Mouse (Mus musculus) embryonic facial prominence, embryonic 13.5 days (tissue): ENCODE measurements at regions not wholly inside any gene's neighbourhood (a gene's known extent, or its start where the extent isn't known, plus 50 kb on each side); places are given as distances from the start of the nearest gene placed in this dataset.

Experiments used
- ATAC-seq: fragments of 200-750 bp; cut with Nextera tagmentation; 2 replicates; pipeline ENCODE4 v1.8.0; 2017; ENCODE audit warnings: low read depth; ENCODE audit not compliant: insufficient number of reproducible peaks, insufficient read depth, low FRiP score, low TSS enrichment
- H3K27ac ChIP-seq: fragments of 300-500 bp; sonication (generic); 2 replicates; pipeline ENCODE4 v1.5.1; 2015; ENCODE audit warnings: moderate library complexity, mild to moderate bottlenecking, inconsistent platforms
- H3K27me3 ChIP-seq: fragments of 300-500 bp; sonication (generic); 2 replicates; pipeline ENCODE4 v1.6.1; 2015; ENCODE audit warnings: mild to moderate bottlenecking, inconsistent platforms
- H3K36me3 ChIP-seq: fragments of 300-500 bp; sonication (generic); 2 replicates; pipeline ENCODE4 v1.6.1; 2015; ENCODE audit warnings: mild to moderate bottlenecking, inconsistent platforms
- H3K4me1 ChIP-seq: fragments of 300-500 bp; sonication (generic); 2 replicates; pipeline ENCODE4 v1.6.1; 2015; ENCODE audit warnings: inconsistent platforms
- H3K4me2 ChIP-seq: fragments of 300-500 bp; sonication (generic); 2 replicates; pipeline ENCODE4 v1.6.1; 2015; ENCODE audit warnings: moderate library complexity, mild to moderate bottlenecking, inconsistent platforms
- H3K4me3 ChIP-seq: fragments of 300-500 bp; sonication (generic); 2 replicates; pipeline ENCODE4 v1.5.1; 2015; ENCODE audit warnings: mild to moderate bottlenecking, inconsistent platforms
- H3K9ac ChIP-seq: fragments of 300-500 bp; sonication (generic); 2 replicates; pipeline ENCODE4 v1.6.1; 2015; ENCODE audit warnings: mild to moderate bottlenecking, inconsistent platforms
- H3K9me3 ChIP-seq: fragments of 300-500 bp; sonication (generic); 2 replicates; pipeline ENCODE4 v1.6.1; 2016; ENCODE audit warnings: inconsistent platforms
- WGBS: fragments of 180-500 bp; shearing (Covaris S2); methylation state at CpG from one replicate; pipeline ENCODE4 v1.1.7; 2015; ENCODE audit warnings: mixed read lengths; 5-methylcytosine and 5-hydroxymethylcytosine counted together

DNA sequence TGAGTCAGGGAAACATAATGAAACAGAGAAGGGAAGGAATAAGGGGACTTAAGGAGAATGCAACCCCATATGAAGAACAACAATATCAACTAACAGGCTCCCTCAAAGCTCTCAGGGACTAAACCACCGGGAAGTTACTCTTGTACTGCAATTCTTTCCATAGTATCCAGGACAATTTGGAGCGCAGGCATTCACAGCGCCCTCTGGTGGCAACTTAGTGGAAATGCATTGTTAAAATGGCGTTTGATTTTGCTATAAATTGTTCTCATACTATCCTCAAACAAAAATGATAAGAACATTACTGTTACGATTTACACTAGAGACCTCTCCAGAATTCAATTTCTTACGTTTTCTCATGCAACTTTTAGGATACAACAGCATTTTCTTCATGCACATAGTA, 1126.1 kb downstream of the Pcdh9 start:
- Histone ChIP-seq H3K36me3 (no peaks in the 10 kb centered on the region), H3K9me3 (no peaks in the 10 kb centered on the region), H3K4me1 (no peaks in the 10 kb centered on the region), H3K27me3 (no peaks in the 10 kb centered on the region), H3K27ac (no peak overlapping the region), H3K9ac (no peak overlapping the region), H3K4me2 (no peak overlapping the region), H3K4me3 (no peak overlapping the region)
- 20% methylated on average over 6 of the region's 6 CpGs for WGBS
- ATAC-seq, result no peak

DNA sequence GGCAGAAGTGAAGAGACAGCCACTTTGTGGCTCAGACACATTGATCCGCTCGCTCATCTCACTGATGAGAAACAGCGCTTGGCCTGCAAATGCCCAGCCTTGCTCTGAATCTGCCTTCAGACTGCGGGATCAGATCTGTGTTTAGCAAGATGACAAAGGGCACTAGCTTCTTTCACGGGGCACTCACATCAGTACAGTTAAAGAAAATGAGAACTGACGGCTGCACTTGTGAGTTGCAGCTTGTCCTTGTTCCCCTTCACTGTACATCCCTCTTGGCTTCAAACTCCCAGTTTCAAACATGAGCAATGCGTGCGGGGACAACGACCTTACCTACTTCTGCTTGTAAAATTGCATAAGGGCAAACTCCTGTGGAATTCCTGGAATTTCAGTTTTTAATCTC, 1135.8 kb downstream of the Pcdh9 start:
- Histone ChIP-seq H3K27me3 (no peaks in the 10 kb centered on the region), H3K4me2 (no peak overlapping the region), H3K36me3 (no peaks in the 10 kb centered on the region), H3K4me1 (no peaks in the 10 kb centered on the region), H3K9me3 (no peaks in the 10 kb centered on the region), H3K27ac (no peak overlapping the region), H3K9ac (no peak overlapping the region), H3K4me3 (no peak overlapping the region)
- no peak for ATAC-seq
- WGBS, result 59% methylated on average over 9 of the region's 9 CpGs

DNA sequence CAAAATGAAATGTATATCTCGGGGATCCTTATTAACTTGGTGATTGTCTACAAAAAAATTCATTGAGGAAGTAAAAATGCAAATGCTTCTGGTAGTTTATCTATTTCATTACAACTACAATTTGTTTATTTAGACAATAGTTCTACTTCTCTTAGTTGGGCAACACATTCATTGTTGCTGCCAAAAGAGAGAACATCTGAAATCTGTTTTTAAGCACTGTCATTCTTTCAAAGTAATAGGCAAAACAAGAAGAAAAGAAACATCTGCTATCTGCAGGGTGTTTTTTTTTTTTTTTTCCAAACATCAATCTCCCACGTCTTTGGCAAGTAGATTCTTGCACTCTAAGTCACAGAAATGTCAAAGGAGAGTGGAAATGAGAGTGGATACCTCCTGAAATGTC, 1172.8 kb downstream of the Pcdh9 start:
- no peak overlapping the region for H3K4me2 ChIP-seq
- H3K27ac ChIP-seq, result no peak overlapping the region
- H3K9ac ChIP-seq, result no peak overlapping the region
- no peak for ATAC-seq
- no peaks in the 10 kb centered on the region for H3K27me3 ChIP-seq
- H3K36me3 ChIP-seq, result no peaks in the 10 kb centered on the region
- no peaks in the 10 kb centered on the region for H3K4me1 ChIP-seq
- H3K4me3 ChIP-seq, result no peak overlapping the region
- 54% methylated on average over 2 of the region's 2 CpGs for WGBS
- no peaks in the 10 kb centered on the region for H3K9me3 ChIP-seq

DNA sequence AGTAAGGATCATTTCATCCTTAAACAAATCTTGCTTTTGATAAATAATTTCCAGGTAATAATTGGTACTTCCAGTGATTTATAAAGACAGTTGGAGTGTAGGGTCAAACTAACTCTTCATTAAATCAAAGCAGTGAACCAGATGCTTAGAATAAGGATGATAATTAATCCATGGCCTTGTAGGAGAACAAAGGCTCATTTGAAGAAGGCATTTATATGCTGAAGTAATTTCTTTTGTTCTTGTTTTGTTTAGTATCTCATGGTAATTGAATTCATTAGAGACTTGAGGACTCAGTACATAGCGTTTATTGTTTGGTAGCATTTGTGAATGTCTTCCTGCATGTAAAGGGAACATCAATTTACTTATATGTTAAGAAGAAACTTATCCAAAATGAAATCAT, 1202.3 kb downstream of the Pcdh9 start:
- Histone ChIP-seq H3K9ac (no peak overlapping the region), H3K9me3 (no peaks in the 10 kb centered on the region), H3K27ac (no peak overlapping the region), H3K36me3 (no peaks in the 10 kb centered on the region), H3K4me3 (no peak overlapping the region), H3K4me1 (no peaks in the 10 kb centered on the region), H3K4me2 (no peak overlapping the region), H3K27me3 (no peaks in the 10 kb centered on the region)
- ATAC-seq, result no peak
- 73% methylated on average over 1 of the region's 1 CpGs for WGBS

DNA sequence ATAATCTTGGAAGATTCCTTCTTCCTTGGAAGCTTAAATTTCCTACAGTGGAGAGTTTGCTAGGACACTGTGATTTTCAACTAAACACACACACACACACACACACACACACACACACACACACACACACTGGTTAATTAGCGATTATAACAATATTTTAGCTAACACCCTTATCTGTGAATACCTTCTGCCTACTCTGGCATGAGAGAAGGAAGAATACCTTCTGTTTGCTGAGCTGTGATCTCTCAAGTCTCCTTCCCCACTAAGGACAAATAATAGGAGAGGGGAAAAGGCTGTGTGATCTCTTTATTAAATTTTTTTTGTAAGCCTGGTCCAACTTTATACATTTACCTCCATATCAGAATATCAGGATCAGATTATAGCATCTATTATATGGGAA, 1203.4 kb downstream of the Pcdh9 start:
- WGBS, result 69% methylated on average over 1 of the region's 1 CpGs

DNA sequence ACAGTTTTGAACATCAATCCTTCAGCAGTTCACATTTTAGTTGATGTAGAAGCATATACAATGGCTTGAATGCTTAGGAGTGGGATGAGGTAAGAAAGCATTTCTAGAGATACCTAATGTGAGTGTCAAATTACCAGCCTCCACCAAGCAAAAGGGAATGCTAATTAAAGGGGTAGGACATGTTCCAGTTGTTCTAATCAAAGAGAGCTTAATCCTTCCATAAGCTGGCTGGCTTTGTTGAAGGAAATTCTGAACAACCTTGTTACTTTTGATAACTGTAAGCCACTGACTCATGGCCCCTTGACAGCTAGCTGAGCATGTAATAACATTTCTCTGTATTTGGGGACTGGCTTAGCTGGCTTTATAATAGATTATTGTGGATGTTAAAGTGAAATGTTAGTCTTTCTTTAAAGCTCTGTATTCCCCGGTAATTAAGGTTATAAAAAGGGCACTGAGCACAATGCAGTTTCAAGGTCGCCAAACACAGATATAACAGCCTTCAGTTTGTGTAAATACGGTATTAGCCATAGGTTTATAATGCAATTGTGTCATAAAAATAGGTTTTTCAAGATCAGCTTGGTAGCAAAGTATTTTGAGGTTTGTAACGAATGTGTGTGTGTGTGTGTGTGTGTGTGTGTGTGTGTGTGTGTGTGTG, 1211.5 kb downstream of the Pcdh9 start:
- Histone ChIP-seq H3K4me2 (no peak overlapping the region), H3K9me3 (no peaks in the 10 kb centered on the region), H3K27ac (no peak overlapping the region), H3K27me3 (no peaks in the 10 kb centered on the region), H3K9ac (no peak overlapping the region), H3K4me3 (no peak overlapping the region), H3K4me1 (no peaks in the 10 kb centered on the region), H3K36me3 (no peaks in the 10 kb centered on the region)
- peak; percentile 67; the same call in 1 of the 2 replicates for ATAC-seq
- 66% methylated on average over 4 of the region's 4 CpGs for WGBS

More for the DNA sequence above, 1203.4 kb downstream of the Pcdh9 start:
- Histone ChIP-seq H3K36me3 (no peaks in the 10 kb centered on the region), H3K4me1 (no peaks in the 10 kb centered on the region), H3K9me3 (no peaks in the 10 kb centered on the region), H3K9ac (no peak overlapping the region), H3K4me3 (no peak overlapping the region), H3K4me2 (no peak overlapping the region), H3K27me3 (no peaks in the 10 kb centered on the region), H3K27ac (no peak overlapping the region)
- ATAC-seq, result no peak

DNA sequence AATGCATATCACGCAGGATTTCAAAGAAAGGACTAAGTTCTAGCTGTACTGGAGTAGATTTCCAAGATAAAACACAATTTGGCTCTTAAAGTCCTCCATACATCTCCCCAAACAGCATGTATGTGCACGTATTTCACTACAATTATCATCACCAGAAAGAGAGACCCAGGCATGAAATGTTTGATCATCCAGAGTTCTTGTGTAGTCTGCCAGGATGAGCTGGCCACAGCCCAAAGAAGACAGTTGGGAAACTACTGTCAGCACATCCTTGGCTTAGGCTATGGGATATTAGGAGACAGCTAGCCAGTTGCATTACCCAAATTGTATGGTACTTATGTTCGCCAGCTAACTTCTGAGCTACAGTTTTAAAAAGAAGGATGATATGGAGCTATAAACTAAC, 1216.3 kb downstream of the Pcdh9 start:
- H3K27ac ChIP-seq, result no peak overlapping the region
- no peaks in the 10 kb centered on the region for H3K27me3 ChIP-seq
- no peak overlapping the region for H3K4me3 ChIP-seq
- no peak overlapping the region for H3K9ac ChIP-seq
- WGBS, result 84% methylated on average over 3 of the region's 3 CpGs
- no peaks in the 10 kb centered on the region for H3K9me3 ChIP-seq
- H3K4me2 ChIP-seq, result no peak overlapping the region
- H3K4me1 ChIP-seq, result no peaks in the 10 kb centered on the region
- no peak for ATAC-seq
- no peaks in the 10 kb centered on the region for H3K36me3 ChIP-seq
